Mouse (Mus musculus): ENCODE measurements around the gene Trmt6. TPM values are rescaled to one million over a fixed set of nuclear protein-coding genes. Genes with fewer than 3 reads are reported as not detected.

Gene Trmt6
- total RNA-seq (2015) (14.8 and 16.8 TPM in 2 replicates), total RNA-seq (2017) (14.9 and 15.1 TPM in 2 replicates)

DNA sequence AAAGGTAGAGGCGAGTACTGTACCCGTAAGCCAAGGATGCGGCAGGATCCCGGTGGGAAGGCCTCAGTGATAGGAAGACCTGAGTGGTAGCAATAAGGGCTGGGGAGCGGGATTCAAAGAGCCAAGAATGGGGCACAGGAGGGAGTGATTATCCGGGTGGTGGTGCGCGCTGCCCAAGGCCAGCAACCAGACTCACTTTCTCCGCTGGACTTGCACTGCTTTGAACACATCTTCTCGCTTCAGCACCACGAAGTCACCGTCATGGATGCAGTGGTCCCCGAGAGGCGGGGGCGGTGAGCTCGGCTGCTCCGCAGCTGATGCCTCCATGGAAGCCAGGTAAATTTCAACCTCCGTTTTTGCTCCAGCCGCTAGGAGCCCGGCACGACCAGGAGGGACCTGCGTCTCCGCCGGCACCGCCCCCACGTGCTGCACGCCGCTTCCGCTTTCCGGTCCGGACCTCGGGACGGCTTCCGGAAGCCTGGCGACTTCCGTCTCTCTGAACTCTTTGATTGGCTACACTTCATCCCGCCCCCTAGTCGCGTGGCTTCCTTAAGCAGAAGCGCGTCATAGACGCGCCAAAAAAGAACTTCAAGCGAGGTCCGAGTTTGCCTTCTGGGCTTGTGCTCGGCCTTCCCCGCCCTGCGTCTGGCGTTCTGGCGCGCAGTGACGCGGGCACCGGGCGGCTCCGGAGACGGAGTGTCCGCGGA, at the start of gene Trmt6, which contains the start of gene Mcm8:
Trmt6 (minus strand) TSS at position 448 of the 707 bp plus-strand sequence.
Mcm8 (plus strand) TSS at position 534 of the 707 bp plus-strand sequence.
- ATAC-seq (ENCODE audit: poor library complexity, severe bottlenecking): peak; percentile 98

DNA sequence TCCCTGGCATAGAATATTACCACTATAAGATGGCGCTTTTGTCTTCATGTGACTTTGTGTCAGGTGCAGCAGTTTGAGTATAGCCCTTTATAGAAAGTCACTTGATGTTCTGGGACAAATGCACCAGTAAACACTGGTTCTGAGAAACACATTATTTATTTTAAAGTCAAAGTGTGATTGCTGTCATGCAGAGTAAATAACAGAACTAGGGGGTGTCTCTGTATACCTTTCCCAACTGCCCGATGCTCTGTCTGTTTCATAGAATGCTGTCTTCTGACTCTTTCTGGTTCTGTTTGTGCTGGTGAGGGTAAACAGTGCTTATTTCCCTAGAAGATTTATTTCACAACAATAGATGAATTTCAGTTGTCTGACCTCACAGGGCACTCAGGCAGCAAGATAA, 47.5 kb upstream of the Trmt6 start:
- no peak for ATAC-seq (ENCODE audit: poor library complexity, severe bottlenecking)

DNA sequence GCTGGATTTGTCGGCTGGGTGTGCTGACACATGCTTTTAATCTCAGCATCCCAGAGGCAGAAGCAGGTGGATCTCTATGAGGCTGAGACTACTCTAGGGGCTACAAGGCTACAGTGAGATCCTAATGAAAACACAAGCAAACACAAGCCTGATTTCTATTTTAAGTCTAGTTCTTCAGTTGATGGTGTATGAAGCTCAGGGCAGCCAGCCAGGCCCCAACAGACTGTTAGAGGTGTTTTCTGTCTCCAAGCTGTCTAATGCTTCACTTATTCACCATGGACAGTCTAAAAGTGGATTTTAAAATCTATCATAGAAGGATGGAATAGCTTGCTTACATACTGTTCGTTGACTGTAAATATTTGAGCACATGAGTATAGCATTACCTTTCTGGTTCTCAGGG, 45.6 kb upstream of the Trmt6 start:
- ATAC-seq (ENCODE audit: poor library complexity, severe bottlenecking): no peak

DNA sequence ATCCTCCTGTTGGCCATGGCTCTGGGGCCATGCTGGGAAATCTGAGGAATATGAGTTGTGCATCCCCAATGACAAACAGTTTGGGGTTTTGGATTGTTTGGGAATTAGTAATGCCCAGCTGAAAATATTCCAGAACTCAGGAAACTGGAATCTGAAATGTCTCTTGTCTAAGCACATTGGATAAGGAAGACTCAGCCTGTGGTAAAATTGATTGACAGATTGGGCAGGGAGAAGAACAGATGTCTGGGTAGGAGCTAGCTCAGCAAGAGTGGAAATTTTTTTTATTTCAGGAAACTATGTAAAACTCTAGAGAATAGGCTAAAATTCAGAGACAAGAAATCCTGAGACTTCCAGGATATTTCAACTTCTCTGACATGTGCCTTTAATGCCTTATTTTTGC, 44.6 kb upstream of the Trmt6 start:
- no peak for ATAC-seq (ENCODE audit: poor library complexity, severe bottlenecking)

DNA sequence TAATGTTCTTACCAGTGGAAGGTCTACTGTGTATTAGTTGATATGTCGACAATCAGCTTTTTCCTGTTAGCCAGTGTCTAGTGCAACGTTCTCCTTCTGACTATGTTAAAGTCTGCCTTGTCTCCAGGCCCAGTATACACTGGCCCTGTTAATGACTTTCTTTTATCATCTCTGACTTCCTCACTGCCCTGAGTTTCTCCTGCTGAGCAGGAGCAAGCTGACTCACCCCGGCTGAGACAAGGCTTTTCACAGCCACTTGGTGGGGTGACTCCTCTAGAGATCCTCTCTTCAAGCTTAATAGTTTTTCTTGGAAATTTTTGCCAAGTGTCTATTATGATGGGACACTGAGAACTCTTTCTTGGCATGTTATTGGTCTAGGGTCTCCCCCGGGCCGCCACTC, 40.5 kb upstream of the Trmt6 start:
- ATAC-seq (ENCODE audit: poor library complexity, severe bottlenecking): no peak

DNA sequence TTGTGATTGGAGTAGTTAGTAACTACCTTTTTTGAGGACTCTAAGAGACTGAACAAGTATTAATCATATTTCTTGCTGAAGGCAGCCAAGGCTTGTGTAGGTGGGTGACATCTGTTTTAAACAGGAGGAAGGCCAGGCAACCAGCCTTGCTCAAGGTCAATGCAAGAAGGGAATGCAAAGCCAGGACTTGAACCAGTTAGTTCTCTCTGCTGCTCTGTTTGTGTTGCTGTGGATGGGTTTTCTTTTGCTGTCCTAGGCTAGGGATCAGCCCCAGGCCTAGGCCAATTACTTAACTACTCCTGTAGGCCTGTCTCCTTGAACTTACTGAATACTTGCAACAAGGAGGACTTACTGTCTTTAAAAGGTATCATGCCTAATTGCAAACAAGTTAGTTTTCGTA, 37.2 kb upstream of the Trmt6 start:
- no peak for ATAC-seq (ENCODE audit: poor library complexity, severe bottlenecking)

DNA sequence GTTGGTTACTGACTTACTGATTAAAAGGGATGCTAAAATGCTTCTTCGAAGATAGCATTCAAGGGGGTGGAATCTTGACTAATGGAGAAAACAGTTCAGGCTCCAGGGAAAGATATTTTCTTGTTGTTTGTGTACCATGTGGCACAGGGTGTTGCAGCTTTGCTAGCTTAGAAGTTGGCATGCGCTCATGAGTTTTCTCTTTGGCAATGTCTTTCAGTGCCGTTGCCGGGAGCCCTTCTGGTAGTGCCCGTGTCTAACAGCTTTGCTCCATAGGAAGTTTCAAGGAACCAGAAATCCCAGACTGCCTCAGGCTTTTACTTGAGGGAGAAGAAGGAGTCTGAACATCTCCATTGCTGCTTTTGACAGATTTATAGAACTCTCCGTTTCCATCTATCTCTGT, 33.3 kb upstream of the Trmt6 start:
- ATAC-seq (ENCODE audit: poor library complexity, severe bottlenecking): no peak

DNA sequence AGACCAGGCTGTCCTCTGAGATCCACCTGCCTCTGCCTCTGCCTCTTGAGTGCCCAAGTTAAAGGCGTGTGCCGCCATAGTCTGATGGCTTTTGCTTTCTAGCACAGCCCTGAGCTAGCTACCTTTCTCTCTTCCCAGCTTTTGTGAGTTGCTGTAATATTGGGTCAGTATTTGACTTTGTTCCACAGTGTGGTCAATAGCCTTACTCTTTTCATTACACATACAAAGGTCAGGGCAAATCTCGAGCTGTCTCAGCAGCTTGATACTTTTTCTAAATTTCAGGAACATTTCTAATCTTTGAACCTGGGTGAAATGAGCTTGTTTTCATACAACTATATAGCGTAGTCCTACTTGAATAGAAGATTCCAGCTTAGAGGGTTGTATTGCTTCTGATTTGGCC, 32.5 kb upstream of the Trmt6 start:
- no peak for ATAC-seq (ENCODE audit: poor library complexity, severe bottlenecking)

DNA sequence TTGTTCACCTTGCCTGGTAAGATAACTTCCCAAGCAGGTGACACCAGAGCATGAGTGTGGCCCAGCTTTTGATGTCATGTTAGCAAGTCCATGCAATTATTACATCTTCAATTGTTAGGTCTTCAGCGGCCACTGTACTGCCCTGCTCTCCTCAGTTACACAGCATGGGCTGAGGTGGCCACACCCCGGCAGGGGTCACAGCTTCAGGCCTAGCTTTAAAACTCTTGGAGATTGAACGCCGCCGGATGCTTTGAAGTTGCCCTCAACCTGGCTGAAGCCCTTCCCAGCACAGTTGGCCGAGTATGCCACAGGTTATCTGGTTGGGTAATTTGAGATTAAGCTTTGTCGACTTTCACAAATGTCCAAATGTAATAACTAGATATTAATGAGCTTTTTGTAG, 31.7 kb upstream of the Trmt6 start:
- ATAC-seq (ENCODE audit: poor library complexity, severe bottlenecking): no peak

DNA sequence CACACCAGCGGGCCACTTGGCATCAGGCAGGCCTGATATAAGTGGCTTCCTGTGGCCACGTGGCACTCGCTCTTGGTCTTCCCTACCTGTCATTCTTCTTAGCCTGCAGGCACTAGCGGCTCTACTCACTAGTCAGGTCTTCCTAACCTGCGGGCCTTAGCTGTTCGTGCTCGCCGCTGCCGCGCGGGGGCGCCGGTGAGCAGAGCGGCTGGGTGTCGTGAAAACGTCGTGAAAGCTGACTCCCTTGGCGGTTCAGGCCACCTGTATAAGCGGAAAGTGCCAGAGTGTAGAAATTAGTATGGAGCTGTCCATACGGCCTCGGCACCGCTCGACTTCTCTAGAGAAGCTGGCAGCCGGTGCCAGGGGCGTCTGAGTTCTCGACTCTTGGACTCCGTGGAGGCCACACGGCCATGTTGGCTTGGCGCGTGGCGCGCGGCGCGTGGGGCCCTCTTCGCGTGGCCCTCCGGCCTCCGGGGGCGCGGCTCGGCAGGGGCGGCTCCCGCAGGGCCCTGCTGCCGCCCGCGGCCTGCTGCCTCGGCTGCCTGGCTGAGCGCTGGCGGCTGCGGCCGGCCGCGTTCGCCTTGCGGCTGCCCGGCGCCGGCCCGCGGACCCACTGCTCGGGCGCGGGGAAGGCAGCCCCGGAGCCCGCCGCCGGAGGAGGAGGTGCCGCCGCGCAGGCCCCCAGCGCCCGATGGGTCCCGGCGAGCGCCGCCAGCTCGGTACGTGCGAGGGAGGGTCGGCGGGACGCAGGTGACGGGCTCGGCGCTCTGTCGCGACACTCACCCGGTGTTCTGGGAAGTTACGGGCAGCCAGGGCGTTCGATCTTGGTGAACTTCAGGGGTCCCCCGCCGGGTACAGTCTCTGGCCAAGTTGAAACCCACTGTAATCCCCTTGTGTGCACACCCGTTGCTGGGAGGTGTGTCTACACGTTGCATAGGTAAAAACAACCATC, 30.8 kb upstream of the Trmt6 start, which contains the start of gene Crls1:
Crls1 (plus strand) TSS at position 260 of the 952 bp plus-strand sequence.
- ATAC-seq (ENCODE audit: poor library complexity, severe bottlenecking): peak; percentile 97

DNA sequence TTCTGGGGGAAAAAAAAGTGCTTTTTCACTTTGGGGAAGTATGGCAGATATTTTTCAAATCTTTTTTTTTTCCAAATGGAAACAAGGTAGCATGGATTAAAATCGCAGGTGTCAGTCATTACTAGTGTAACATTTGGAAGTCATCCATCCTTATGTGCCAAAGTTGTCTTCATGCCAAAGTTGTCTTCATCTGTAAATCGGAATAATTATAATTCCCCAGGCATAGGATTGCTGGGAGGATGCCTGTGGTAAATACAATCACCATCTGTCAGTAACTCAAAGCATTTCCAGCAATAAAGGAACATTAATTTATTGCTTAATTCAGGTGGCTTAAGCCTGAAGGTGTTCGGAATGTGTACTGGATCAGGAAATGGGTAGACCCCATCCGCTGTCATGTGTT, 25.2 kb upstream of the Trmt6 start:
- ATAC-seq (ENCODE audit: poor library complexity, severe bottlenecking): no peak

DNA sequence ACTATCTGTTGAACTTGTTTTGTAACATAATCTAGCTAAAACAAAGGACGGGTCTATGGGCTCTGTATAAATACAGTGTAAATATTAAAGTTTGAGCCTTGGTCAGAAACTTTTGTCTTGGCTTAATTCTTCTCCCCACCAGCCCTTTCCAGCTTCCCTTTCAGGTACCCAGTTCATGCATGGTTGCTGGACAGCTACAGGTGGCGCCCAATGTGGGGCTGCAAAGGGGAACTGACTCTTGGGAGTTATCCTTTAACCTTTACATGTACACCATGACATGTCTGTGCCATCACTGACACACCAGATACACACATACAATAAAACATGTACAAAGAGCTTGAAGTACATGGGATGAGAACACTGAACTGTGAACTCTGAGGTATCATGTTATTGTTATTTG, 12.9 kb downstream of the Trmt6 start:
- no peak for ATAC-seq (ENCODE audit: poor library complexity, severe bottlenecking)

DNA sequence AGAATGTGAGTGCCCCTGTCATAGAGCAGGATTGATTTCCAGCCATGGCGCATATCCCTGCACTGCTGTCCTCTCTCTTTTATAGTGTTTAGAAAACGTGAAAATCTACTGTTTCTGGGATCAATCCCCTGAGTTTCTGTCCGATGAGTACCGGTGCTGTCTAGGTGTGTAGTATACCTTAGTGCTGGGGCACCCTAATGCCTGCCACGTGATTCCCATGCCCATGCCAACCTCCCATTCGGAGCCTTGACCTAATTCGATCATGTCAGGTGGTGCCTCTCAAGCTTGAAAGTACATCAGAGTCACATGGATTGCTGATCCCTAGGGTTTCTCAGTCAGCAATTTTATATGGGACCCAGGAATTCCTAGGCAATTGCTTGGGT, 21.7 kb downstream of the Trmt6 start:
- no peak for ATAC-seq (ENCODE audit: poor library complexity, severe bottlenecking)

DNA sequence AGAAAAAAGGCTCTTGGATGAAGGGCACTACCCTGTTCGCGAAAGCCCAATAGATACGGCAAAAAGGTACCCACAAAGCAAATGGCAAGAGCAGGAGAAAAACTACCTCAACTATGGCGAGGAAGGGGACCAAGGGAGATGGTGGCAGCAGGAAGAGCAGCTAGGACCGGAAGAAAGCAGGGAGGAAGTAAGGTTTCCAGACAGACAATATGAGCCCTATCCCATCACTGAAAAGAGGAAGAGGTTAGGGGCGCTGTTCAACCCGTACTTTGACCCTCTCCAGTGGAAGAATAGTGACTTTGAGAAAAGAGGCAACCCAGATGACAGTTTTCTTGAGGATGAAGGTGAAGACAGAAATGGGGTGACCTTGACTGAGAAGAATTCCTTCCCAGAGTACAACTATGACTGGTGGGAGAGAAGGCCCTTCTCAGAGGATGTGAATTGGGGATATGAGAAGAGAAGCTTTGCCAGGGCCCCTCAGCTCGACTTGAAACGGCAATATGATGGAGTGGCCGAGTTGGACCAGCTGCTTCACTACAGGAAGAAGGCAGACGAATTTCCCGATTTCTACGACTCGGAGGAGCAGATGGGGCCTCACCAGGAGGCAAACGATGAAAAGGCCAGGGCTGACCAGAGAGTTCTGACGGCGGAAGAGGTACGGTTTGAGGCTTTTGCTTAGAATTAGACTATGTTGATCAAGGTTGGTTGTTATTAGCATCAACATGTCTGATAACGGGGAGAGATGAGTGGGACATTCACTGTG, 22.2 kb downstream of the Trmt6 start:
- no peak for ATAC-seq (ENCODE audit: poor library complexity, severe bottlenecking)

DNA sequence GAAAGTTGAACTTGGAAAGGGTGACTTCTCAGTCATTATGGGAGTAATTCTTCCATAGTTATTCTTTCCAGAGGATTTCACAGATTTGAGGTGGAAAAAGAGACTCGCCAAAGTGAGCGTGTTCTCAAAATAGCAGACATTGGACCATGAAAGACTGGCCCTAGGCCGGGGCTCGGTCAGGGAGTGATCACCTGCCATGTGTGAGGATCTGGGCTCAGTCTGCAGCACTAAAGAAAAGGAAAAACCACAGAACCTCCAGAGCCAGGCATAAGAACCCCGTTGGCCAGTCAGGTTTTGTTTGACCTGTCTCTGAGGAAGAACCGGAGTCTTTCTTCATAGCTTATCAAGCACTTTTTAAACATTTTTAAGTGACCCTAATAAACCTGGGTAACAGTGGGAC, 31.8 kb downstream of the Trmt6 start:
- ATAC-seq (ENCODE audit: poor library complexity, severe bottlenecking): no peak

DNA sequence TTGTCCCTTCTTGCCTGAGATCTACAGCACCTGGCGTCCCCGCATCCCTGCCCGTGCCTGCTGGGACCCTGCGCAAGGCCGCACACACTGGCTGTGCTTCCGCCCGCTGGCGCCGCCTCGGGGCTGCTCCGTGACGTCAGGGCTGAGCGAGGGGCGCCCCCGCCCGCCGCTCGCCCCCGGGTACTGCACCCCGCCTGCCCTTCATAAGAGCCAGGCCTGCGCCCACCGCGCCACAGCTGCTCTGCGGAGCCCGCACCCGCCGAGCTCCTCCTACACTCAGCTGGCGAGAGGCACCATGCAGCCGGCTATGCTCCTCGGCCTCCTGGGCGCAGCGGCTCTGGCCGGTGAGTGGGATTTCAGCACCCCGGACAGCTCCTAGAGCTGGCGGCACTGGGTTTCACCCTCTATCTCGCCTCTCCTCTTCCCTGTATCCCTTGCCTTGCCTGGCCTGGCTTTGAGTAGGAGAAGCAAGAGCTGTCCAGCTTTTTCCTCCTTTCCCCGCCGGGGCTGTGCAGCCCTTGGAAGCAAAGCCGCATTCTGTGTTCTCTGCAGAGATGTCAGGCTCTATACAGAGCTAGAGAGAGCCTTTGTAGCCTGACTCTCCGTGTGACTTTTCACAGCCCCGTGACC, 34.3 kb downstream of the Trmt6 start:
- ATAC-seq (ENCODE audit: poor library complexity, severe bottlenecking): peak; percentile 84

DNA sequence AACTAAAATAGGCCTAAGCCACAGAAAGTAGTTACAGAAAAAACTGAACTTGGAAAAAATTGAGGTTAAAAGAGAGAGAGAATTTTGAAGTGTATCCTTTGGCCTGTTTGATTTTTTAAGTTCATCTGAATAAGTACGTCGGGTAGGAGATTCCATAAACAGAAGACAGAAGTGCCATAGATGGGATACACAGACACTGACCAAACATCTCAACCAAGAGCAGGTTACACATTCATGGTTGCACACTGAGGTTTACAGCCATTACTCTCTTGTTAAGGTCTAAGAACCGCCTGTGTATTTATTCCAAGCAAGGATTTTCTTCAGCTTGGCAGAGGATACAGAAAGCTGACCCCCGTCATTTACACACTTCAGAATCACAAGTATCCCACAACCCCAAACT, 34.9 kb downstream of the Trmt6 start, which contains the start of gene Chgb:
Chgb (plus strand) TSS at position 301 of the 400 bp plus-strand sequence.
- no peak for ATAC-seq (ENCODE audit: poor library complexity, severe bottlenecking)

DNA sequence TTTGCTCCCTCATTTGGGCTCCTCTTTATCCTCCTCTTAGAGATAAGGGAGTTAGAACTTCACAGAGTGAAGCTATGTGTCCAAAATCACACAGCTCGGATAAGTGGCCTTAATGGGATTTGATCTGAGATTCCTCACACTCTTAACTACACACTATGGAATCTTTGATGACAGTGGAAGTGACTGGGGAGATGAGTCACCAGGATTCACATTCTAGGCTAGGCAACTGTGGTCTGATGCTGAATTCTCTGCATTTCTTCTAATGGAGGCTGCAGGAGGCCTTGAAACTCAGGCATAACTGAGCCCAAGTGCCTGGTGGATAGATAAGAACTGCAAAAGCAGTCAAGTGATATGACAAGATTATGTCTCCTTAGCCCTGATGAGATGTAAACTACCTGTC, 45.0 kb downstream of the Trmt6 start:
- ATAC-seq (ENCODE audit: poor library complexity, severe bottlenecking): no peak

DNA sequence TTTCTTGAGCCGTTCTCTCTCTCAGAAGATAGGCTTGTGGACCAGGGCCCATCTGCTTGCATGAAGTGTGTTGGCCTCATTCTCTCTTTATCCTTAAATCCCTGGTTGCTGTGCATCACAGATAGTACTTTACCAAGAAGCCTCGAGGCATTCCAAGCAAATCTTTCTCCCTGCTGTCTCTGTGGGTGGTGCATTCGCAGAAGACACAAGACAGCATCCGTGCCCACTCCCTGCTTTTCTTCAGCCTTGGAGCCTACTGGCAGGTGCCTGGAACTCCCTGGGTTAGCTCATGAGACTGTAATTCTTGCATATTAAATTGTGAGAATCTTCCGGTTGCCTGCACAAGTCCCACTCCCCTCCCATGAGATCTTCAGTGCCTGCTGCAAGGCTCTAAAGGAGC, 57.9 kb downstream of the Trmt6 start:
- no peak for ATAC-seq (ENCODE audit: poor library complexity, severe bottlenecking)
